ENCODE assay signal across 9 mouse cellular contexts in the genomic region with DNA sequence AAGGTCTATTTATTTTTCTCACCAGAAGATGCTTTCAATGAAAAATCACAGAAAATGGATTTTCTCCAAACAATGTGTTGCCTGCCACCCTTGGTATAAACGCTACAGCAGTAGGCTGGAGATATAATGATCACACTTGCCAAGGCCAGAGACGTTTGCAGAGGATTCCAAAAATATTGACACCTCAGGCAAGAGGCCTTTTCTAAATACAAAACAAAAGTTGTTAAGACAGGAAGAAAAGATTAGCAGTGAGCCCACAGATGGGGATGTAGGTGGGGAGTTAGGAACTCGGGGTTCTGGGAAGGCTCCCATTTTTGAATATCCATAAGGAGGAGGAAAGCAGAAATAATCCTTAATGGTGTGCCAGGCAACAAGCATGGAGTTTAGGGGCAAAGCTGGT.
"Had no signal": no experiment of that assay in that cellular context is flagged by ENCODE, and none has a peak within 500 bp of the region (broad histone marks: within the 10 kb centered on the region; RNA-seq: fewer than 3 reads in every experiment).

No protein-coding gene starts in this region.

- DNase-seq: kidney, adult 18-20 months; kidney, postnatal 10 days; kidney, postnatal 4 days; liver; liver, embryonic 13.5 days; liver, postnatal 0 days; lung, postnatal 14 days; right cerebral cortex, postnatal 14 days; thymus, postnatal 4 days had no signal
